Mouse (Mus musculus): ENCODE data around the gene Sart1. TPM values are rescaled to one million over a fixed set of nuclear protein-coding genes. Genes with fewer than 3 reads are reported as not detected.

The Sart1 gene
- polyA plus RNA-seq (2012; rRNA removed), result 7.3 and 27.7 TPM in 2 replicates

DNA sequence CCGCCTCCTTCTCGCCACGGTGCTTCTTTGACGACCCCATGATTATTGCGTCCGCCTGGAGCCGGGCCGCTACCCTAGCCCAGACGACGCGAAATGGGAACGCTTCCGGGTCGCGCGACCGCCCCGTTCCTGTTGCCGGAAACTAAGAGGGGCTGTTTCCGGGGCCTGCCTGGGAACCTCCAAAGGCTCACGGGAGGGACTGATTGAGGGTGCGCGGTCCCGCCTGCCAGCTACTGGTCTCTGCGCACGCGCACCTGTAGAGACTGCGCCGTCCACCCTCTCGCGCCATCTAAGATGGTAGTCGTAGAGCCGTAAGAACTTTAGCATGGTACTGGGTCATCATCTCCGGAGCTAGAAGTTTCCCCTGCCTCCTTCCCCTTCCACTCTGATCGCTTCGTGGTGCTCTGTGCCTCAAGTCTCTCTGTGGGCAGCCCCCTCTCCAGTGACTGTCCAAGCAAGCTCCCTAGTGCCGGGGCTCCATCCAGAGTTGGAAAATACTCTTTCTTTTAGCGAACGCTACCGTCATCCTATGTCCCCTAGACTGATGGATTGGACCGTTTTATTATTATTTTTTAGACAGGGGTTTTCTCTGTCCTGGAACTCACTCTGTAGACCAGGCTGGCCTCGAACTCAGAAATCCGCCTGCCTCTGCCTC lies at the start of gene Sart1:
TSS of gene Sart1 (minus strand) at position 116 of the 655 bp plus-strand sequence.
- Histone ChIP-seq H3K27ac (ENCODE audit: insufficient read depth, low read depth, low read length) (peak within 1 kb of the TSS; percentile 93), H3K4me1 (ENCODE audit: control insufficient read depth, insufficient read depth, insufficient read length, low read length) (peaks cover 11% of the 10 kb centered on the region; the same call in 1 of the 2 replicates), H3K36me3 (ENCODE audit: control insufficient read depth, insufficient read depth, low read length) (peaks cover 12% of the 10 kb centered on the region), H3K4me3 (ENCODE audit: low read depth, low read length) (peak within 1 kb of the TSS; percentile 95), H3K27me3 (ENCODE audit: control insufficient read depth, insufficient read depth, low read length) (no peaks in the 10 kb centered on the region)
- WGBS, result under 1% methylated on average over 43 of the region's 43 CpGs
- TF ChIP-seq CTCF (IDR thresholded peaks at IDR 0.05; ENCODE audit: extremely low read depth, insufficient read length, insufficient replicate concordance, low read depth, low read length) (no peak), POLR2A (IDR thresholded peaks at IDR 0.05; ENCODE audit: low read depth, low read length) (peak; percentile 85; the same call in 1 of the 2 replicates)

DNA sequence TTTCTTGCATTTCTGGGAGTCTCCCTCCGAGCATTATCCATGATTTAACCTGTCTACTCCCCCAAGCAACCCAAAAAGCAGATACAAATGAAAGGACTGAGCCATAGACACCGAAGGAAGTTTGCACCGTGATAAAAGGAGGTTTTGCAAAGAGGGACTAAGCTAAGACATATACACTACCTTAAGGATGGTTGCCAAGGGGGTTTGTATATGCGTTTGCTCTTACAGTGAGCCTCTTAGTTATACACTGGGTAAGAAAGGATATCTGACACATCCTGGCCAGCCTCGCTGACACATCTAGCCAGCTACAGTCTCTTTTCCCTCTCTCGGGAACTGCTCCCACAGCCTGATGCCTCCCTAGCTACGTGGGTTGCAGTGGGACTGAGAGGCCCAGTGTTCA lies 45.4 kb upstream of the Sart1 start:
- Histone ChIP-seq H3K4me1 (ENCODE audit: control insufficient read depth, insufficient read depth, insufficient read length, low read length) (peaks cover 9% of the 10 kb centered on the region), H3K4me3 (ENCODE audit: low read depth, low read length) (no peak overlapping the region), H3K27ac (ENCODE audit: insufficient read depth, low read depth, low read length) (no peak overlapping the region), H3K36me3 (ENCODE audit: control insufficient read depth, insufficient read depth, low read length) (no peaks in the 10 kb centered on the region), H3K27me3 (ENCODE audit: control insufficient read depth, insufficient read depth, low read length) (no peaks in the 10 kb centered on the region)
- WGBS, result 62% methylated on average over 7 of the region's 7 CpGs
- no peak for TF ChIP-seq CTCF (IDR thresholded peaks at IDR 0.05; ENCODE audit: extremely low read depth, insufficient read length, insufficient replicate concordance, low read depth, low read length)
- TF ChIP-seq POLR2A (IDR thresholded peaks at IDR 0.05; ENCODE audit: low read depth, low read length), result no peak

DNA sequence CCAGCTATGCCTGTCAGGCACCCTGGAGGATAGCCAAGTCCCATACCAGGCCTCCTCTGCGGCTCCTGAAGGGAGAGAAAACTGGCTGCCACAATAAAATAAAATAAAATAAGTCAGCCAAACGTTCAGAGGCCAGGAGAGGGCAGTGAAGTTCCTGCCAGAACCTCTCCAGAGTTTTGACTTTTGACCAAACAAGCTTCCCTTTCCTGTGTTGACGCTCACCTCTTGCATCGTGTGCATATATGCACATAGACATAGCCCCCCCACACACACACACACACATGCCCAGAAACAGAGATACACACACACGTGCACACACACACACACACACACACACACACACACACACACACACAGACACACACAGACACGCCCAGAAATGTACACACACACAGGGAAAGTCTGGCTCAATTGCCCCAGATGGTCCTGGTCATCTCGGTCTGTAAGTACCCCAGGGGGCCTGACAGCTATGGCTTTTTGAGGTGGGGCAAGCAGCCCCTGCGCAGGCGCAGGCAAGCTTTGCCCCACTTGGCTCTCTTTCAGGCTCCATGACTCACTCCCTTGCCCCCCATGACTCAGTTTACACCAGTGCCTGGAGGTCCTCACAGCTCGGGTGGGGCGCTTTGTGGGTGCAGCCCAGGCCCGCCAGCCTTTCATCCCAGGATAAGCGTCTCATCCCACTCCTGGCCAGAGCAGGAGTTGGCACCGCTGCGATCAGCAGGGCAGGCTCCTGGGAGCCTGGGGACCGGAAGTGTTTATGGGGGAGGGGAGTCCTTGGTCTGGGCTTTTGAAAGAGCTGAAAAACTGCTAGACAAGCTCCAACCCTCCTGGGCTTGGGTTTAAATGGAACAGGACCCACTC lies 44.7 kb upstream of the Sart1 start:
- TF ChIP-seq CTCF (IDR thresholded peaks at IDR 0.05; ENCODE audit: extremely low read depth, insufficient read length, insufficient replicate concordance, low read depth, low read length), result no peak
- TF ChIP-seq POLR2A (IDR thresholded peaks at IDR 0.05; ENCODE audit: low read depth, low read length), result no peak
- Histone ChIP-seq H3K27me3 (ENCODE audit: control insufficient read depth, insufficient read depth, low read length) (no peaks in the 10 kb centered on the region), H3K27ac (ENCODE audit: insufficient read depth, low read depth, low read length) (peak overlapping the region; percentile 1; the same call in 1 of the 2 replicates), H3K4me1 (ENCODE audit: control insufficient read depth, insufficient read depth, insufficient read length, low read length) (peaks cover 9% of the 10 kb centered on the region), H3K4me3 (ENCODE audit: low read depth, low read length) (peak overlapping the region; percentile 59), H3K36me3 (ENCODE audit: control insufficient read depth, insufficient read depth, low read length) (no peaks in the 10 kb centered on the region)
- WGBS, result 2% methylated on average over 16 of the region's 16 CpGs

GRCm38 (mm10) chr19:5431911-5432464 lies 43.5 kb upstream of the Sart1 start:
- TF ChIP-seq POLR2A (IDR thresholded peaks at IDR 0.05; ENCODE audit: low read depth, low read length), result no peak
- no peak for TF ChIP-seq CTCF (IDR thresholded peaks at IDR 0.05; ENCODE audit: extremely low read depth, insufficient read length, insufficient replicate concordance, low read depth, low read length)
- no peaks in the 10 kb centered on the region for H3K27me3 ChIP-seq (ENCODE audit: control insufficient read depth, insufficient read depth, low read length)
- WGBS, result 37% methylated on average over 4 of the region's 4 CpGs
- peaks cover 9% of the 10 kb centered on the region for H3K4me1 ChIP-seq (ENCODE audit: control insufficient read depth, insufficient read depth, insufficient read length, low read length)
- no peak overlapping the region for H3K27ac ChIP-seq (ENCODE audit: insufficient read depth, low read depth, low read length)
- H3K36me3 ChIP-seq (ENCODE audit: control insufficient read depth, insufficient read depth, low read length), result peaks cover 1% of the 10 kb centered on the region; the same call in 1 of the 2 replicates
- no peak overlapping the region for H3K4me3 ChIP-seq (ENCODE audit: low read depth, low read length)

- H3K27me3 ChIP-seq (ENCODE audit: control insufficient read depth, insufficient read depth, low read length), result no peaks in the 10 kb centered on the region
- H3K27ac ChIP-seq (ENCODE audit: insufficient read depth, low read depth, low read length), result no peak overlapping the region
- no peak for TF ChIP-seq POLR2A (IDR thresholded peaks at IDR 0.05; ENCODE audit: low read depth, low read length)
- no peak for TF ChIP-seq CTCF (IDR thresholded peaks at IDR 0.05; ENCODE audit: extremely low read depth, insufficient read length, insufficient replicate concordance, low read depth, low read length)
- H3K4me3 ChIP-seq (ENCODE audit: low read depth, low read length), result no peak overlapping the region
- 27% methylated on average over 1 of the region's 1 CpGs for WGBS
- peaks cover 20% of the 10 kb centered on the region for H3K4me1 ChIP-seq (ENCODE audit: control insufficient read depth, insufficient read depth, insufficient read length, low read length)
- peaks cover 9% of the 10 kb centered on the region; the same call in 1 of the 2 replicates for H3K36me3 ChIP-seq (ENCODE audit: control insufficient read depth, insufficient read depth, low read length)
Measured at GRCm38 (mm10) chr19:5430408-5430807, 41.9 kb upstream of the Sart1 start.

GRCm38 (mm10) chr19:5429806-5430205 lies 41.3 kb upstream of the Sart1 start:
- Histone ChIP-seq H3K27me3 (ENCODE audit: control insufficient read depth, insufficient read depth, low read length) (no peaks in the 10 kb centered on the region), H3K36me3 (ENCODE audit: control insufficient read depth, insufficient read depth, low read length) (peaks cover 9% of the 10 kb centered on the region; the same call in 1 of the 2 replicates), H3K27ac (ENCODE audit: insufficient read depth, low read depth, low read length) (no peak overlapping the region), H3K4me3 (ENCODE audit: low read depth, low read length) (no peak overlapping the region), H3K4me1 (ENCODE audit: control insufficient read depth, insufficient read depth, insufficient read length, low read length) (peaks cover 20% of the 10 kb centered on the region)
- 14% methylated on average over 8 of the region's 8 CpGs for WGBS
- TF ChIP-seq CTCF (IDR thresholded peaks at IDR 0.05; ENCODE audit: extremely low read depth, insufficient read length, insufficient replicate concordance, low read depth, low read length), result no peak
- TF ChIP-seq POLR2A (IDR thresholded peaks at IDR 0.05; ENCODE audit: low read depth, low read length), result no peak

Data from small intestine, adult 2 months (tissue).